Mouse (Mus musculus): Measurements from ENCODE around the gene Dnmt1.

The Dnmt1 gene

GRCm38 (mm10) chr9:20959430-20959938, at the start of gene Dnmt1:
Dnmt1 (minus strand) TSS chr9:20959888.
- DNase-seq (ENCODE audit: low spot score) = no peak

DNA sequence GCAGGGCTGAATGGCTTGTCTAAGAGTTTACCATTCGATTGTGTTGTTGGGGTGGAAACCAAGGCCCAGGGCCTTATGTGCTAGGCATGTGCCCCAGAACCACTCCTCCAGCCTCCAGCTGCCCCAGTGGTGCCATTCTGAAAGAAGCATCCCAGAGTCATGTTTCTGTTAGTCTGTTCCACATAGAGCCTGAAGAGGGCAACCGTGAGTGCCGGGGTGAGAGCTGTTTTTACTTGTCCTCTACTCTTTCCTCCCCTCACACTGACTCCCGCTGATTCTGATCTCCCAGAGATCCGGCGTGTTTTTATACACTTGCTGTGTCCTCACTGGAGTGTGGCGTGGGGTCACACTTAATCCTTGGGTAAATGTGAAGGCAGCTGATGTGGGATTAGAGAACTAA, 48.3 kb upstream of the Dnmt1 start:
- no peak for DNase-seq (ENCODE audit: low spot score)

DNA sequence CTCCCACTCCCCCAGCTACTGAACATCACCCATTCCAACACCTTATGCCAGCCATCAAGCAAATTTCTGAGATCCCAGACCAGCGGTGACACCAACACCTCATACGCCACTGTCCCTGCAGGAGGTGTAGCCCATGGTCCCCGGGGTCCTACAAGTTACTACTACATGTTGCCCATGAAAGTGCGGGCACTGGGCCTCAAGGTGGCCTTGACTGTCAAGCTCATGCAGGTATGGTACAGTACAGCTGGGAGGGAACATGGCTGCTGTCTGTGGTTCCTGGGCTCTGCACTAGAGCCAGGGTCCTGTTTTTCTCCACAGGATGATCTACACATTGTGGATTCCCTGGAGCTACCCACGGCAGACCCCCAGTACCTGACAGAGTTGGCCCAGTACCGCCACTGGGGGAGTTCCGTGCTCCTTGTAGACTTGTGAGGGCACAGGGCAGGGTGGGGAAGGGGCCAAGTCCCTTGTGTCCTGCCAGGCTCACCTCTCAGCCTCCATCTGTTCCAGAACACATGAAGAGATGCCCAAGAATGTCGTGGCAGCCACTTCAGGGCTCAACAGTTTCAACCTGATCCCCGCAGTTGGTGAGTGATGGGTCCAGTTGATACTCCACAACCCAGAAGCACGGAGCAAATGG, 47.7 kb upstream of the Dnmt1 start:
- DNase-seq (ENCODE audit: low spot score) = no peak

GRCm38 (mm10) chr9:21002627-21003551, 43.2 kb upstream of the Dnmt1 start, which contains the start of gene Mrpl4:
Mrpl4 (plus strand) TSS chr9:21002738.
- peak; percentile 87 for DNase-seq (ENCODE audit: low spot score)

GRCm38 (mm10) chr9:21002270-21002626, 42.6 kb upstream of the Dnmt1 start:
- no peak for DNase-seq (ENCODE audit: low spot score)

DNA sequence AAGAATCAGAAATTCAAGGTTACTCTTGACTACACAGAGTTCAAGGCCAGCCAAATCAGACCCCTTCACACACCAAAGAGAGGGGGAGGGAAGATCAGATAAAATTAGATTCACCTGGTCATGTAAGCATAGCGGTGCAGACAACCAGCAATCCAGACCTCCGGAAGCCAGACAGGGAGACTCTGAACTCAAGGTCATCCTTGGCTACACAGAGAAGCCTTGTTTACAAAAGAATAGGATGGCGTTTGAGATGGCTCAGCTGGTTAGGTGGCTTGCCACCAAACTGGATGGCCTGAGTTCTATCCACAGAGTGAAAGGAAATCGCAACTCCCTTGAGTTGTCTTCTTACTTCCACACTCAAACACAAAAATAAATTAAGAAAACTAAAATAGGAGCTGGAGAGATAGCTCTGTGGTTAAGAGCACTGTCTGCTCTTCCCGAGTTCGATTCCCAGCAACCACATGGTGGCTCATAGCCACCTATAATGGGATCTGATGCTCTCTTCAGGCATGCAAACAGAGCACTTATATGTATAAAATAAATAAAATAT, 42.0 kb upstream of the Dnmt1 start:
- DNase-seq (ENCODE audit: low spot score) = no peak

- peak; percentile 37 for DNase-seq (ENCODE audit: low spot score)
These were observed 41.1 kb upstream of the Dnmt1 start for GRCm38 (mm10) chr9:21000811-21001210.

DNA sequence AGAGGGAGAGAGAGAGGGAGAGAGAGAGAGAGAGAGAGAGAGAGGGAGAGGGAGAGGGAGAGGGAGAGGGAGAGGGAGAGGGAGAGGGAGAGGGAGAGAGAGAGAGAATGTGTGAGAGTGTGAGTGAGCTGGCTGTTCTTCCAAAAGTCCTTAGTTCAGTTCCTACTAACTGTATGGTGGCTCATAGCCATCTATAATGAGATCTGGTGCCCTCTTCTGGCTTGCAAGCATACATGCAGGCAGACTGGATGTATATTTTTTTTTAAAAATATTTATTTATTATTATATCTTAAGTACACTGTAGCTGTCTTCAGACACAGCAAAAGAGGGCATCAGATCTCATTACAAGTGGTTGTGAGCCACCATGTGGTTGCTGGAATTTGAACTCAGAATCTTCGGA, 38.6 kb upstream of the Dnmt1 start:
- DNase-seq (ENCODE audit: low spot score) = peak; percentile 50

DNA sequence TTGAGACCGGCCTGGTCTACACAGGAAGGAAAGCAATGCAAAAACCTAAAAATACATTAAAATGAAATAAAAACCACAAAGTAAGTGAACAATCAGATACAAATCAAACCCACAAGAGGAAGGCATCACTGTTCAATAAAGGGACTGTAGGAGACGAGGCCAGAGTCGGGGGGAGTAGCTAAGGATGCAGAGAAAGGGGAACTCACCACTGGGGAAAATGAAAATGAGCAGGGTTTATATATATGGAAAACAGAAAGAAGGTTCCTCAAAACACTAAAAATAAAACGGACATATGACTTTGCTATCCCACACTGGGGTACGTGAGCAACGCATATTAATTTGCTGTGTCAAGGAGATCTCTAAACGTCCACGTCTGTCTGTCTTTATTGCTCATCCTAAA, 37.4 kb upstream of the Dnmt1 start:
- DNase-seq (ENCODE audit: low spot score) = no peak

DNA sequence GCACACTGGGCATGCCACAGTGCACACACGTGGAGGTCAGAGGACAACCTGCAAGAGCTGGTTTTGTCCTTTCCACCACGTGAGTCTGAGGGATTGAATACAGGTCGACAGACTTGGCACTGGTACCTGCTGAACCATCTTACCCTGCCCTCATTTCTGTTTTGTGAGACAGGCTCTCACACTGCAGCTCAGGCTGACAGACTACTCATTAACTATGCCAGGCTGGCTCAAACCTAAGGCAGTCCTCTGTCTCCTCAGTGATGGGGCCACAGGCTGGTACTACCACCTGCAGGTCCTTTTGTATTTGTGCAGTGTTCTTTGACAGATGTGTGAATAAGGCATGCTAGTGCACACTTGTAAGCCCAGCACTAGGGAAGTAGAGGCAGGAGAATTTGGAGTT, 35.4 kb upstream of the Dnmt1 start:
- no peak for DNase-seq (ENCODE audit: low spot score)

GRCm38 (mm10) chr9:20993165-20993898, 33.6 kb upstream of the Dnmt1 start:
- no peak for DNase-seq (ENCODE audit: low spot score)

- DNase-seq (ENCODE audit: low spot score) = no peak
These were observed 31.9 kb upstream of the Dnmt1 start for GRCm38 (mm10) chr9:20991587-20991986.

- DNase-seq (ENCODE audit: low spot score) = peak; percentile 36
These were observed 31.2 kb upstream of the Dnmt1 start for GRCm38 (mm10) chr9:20990861-20991260.

DNA sequence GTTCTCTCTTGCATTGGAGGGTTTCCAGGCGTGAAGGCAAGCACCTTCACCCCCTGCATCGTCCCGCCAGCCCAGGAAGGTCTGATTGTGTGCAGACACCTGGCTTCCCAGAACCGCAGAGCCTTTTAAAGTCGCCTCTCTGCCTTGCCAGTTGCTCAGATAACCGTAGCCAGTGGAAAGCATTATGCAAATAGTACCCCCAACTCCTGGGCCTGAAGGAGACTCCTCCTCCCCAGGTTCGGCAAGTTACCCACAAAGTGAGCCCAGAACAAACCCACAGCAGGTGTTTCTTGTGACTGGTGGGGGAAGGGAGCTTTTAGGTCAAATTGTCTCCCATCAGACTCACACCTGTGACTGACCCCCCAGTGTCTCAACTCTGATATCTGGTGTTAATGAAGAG, 28.3 kb upstream of the Dnmt1 start:
- no peak for DNase-seq (ENCODE audit: low spot score)

DNA sequence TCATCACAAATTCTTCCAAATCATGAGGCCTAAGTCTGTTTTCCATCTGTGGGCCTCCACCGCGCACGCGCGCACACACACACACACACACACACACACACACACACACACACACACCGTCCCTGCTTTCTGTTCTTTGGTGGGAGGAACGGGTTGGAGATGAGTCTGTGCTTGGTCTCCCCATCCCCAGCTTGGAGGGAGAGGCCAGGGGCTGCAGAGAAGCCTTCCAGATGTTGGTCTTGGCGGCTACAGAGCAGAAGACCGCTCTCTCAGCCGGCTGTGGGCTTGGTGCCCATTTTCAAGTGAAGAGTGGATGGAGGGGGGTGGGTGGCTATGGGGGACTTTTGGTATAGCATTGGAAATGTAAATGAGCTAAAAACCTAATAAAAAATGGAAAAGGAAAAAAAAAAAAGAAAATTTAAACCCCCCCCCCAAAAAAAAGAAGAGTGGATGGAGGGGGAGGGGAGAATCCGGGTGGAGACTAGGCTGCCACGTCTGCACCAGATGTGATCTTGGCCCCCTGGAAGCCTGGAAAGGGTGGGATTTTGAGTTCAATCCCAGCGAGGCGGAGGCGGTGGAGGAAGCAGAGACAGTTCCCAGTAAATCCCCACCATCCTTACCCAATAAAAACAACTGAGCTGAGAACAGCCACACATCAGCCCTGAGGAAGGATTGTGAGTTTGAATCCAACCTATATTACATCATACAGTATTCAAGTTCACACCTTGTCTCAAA, 27.4 kb upstream of the Dnmt1 start:
- DNase-seq (ENCODE audit: low spot score) = no peak

DNA sequence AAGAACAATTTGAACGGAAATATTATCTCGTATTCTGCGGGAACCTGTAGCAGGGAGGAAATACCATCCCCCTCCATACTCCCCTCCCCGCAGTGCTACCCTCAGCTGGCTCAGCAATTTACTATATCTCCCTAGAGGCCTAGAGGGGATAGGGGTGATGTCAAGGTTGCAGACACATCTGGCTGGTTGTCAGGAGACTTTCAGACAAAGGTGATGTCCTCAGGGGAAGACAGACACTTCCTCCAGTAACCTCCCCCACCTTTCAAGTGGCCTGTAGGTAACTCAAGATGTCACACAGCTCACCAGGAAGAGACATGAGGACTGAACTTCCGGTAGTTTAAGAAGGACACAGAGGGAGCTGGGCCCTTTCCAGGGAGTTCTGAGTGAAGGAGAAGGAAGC, 23.5 kb upstream of the Dnmt1 start:
- no peak for DNase-seq (ENCODE audit: low spot score)

DNA sequence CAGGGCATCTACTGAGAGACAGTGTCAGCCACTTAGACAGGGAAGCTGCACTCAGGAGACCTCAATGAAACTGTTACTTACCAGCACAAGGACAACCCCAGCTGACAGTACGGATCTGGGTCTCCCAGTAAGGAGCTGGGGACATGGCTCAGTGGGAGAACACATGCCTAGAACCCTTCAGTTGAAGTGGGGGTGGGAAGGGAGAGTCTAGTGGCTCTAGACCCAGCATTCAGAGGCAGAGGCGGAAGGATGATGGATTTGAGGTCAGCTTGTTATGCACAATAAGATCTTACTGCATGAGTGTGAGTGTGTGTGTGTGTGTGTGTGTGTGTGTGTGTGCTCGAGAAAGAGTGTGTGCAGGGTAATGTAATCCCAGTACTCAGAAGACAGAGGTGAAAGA, 22.5 kb upstream of the Dnmt1 start:
- no peak for DNase-seq (ENCODE audit: low spot score)

DNA sequence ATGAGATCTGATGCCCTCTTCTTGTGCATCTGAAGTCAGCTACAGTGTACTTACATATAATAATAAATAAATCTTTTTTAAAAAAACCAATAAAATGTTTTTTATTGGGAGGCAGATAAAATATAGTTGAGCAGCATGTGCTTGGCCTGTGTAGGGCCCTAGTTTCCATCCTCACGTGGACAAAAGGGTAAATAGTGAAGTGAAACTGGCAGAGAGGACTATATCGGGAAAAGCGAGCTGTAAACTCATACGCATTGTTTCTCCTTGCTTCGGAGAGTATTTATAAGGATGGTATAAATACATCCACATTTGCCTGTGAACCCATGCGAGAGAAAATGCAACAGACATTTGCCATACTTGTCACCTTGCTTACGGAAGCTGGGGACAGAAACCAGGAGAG, 20.1 kb upstream of the Dnmt1 start:
- no peak for DNase-seq (ENCODE audit: low spot score)

DNA sequence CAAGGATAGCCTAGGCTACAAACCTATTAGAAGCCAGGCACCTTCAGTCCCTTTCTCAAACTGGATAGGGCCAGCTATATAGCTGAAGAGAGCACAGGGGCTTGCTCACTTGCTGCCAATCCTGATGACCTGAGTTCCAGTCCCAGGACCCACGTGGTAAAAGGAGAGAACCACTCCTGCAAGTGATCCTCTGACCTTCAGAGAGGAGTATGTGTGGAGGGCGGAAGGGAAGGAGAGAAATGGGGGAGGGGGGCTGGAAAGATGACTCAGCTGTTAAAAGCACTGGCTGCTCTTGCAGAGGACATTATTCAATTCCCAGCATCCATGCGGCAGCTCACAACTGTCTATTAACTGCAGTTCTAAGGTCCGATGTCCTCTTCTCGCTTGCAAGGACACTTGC, 19.5 kb upstream of the Dnmt1 start:
- no peak for DNase-seq (ENCODE audit: low spot score)

- no peak for DNase-seq (ENCODE audit: low spot score)
These were observed 18.9 kb upstream of the Dnmt1 start for GRCm38 (mm10) chr9:20978409-20979095.

Measured in retina, embryonic 14.5 days (tissue).